Mouse (Mus musculus) adrenal gland, adult 10 weeks (tissue): ENCODE data around the gene Gcsam. TPM values are rescaled to one million over a fixed set of nuclear protein-coding genes. Genes with fewer than 3 reads are reported as not detected.

ENCODE experiments used
- polyA plus RNA-seq: library from polyadenylated mRNA; stranded (reverse); fragments of 350-450 nt; fragmentation: Illumina TruSeq; extraction: RNeasy Lipid Tissue Mini Kit (QIAGEN cat#74804); gene quantifications from one replicate; pipeline ENCODE4 v1.2.3, GENCODE M21; 2014; ENCODE audit warnings: low read depth, low replicate concordance

Gene Gcsam
- polyA plus RNA-seq: 0.41 TPM

GRCm38 (mm10) chr16:45610267-45610666, at the start of gene Gcsam:
TSS of gene Gcsam (plus strand) at chr16:45610380.

GRCm38 (mm10) chr16:45653934-45654332, 43.8 kb downstream of the Gcsam start, which contains the start of gene BC016579:
TSS of gene BC016579 (minus strand) at chr16:45654068.

Other genes starting within 250 kb of the Gcsam start
- 121 TPM for gene Cd200, start 201.3 kb upstream of the Gcsam start, polyA plus RNA-seq
- gene Gm609, start 117.4 kb upstream of the Gcsam start, polyA plus RNA-seq: not detected
- not detected for gene Gm17783, start 78.3 kb upstream of the Gcsam start, polyA plus RNA-seq
- gene Slc9c1, start 75.1 kb upstream of the Gcsam start, polyA plus RNA-seq: not detected
- gene BC016579, start 43.7 kb downstream of the Gcsam start, polyA plus RNA-seq: 0.35 TPM
- gene Tmprss7, start 83.3 kb downstream of the Gcsam start, polyA plus RNA-seq: not detected
- not detected for gene Tagln3, start 114.2 kb downstream of the Gcsam start, polyA plus RNA-seq
- gene Abhd10, start 132.6 kb downstream of the Gcsam start, polyA plus RNA-seq: 39.2 TPM